ENCODE assay signal across 12 mouse cellular contexts in the genomic region with DNA sequence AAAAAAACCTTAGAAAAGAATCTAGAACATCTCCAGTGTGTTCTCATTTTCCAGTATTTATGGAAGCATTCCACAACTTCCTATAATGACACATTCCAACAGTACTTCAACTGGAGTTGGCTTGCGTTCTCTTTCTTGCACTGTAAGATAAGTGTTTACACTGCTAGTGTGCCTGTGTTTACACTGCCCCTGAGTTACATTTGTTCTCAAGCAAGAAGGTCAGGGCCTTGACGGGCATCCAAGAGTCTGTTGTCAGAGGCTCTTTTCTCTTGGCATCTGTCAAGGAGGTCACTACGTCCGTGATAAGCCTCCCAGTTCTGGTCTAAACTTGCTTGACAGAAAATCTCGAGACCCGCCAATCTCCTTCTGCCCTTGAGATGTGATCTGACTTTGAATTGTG.
DNase-seq lines count a peak whose midpoint lies in the region; ATAC-seq and TF ChIP-seq lines count a peak whose summit lies in the region.
"Had no signal": no experiment of that assay in that cellular context is flagged by ENCODE, and none has a peak within 500 bp of the region (broad histone marks: within the 10 kb centered on the region; RNA-seq: fewer than 3 reads in every experiment).

No protein-coding gene starts in this region.

- intact Hi-C loops in heart, adult 2 months (cut with DNase I): no loop called here
- intact Hi-C loops in heart, postnatal 10 days (cut with DNase I): no loop called here

- no peak for TF ChIP-seq EP300 in heart, adult 2 months (IDR thresholded peaks at IDR 0.05; ENCODE audit: insufficient read depth, low read depth, low read length)

- H3K4me1 ChIP-seq in heart, adult 2 months (ENCODE audit: control insufficient read depth, insufficient read depth, low read length): peaks cover 2% of the 10 kb centered on the region
- peaks cover 13% of the 10 kb centered on the region; the same call in 1 of the 2 replicates for H3K4me1 ChIP-seq in heart, embryonic 10.5 days
- H3K4me1 ChIP-seq in midbrain, embryonic 11.5 days (ENCODE audit: control insufficient read depth, insufficient read depth, low read length): peaks cover 10% of the 10 kb centered on the region; the same call in 1 of the 2 replicates
- H3K4me1 ChIP-seq: embryonic facial prominence, embryonic 15.5 days; megakaryocyte, embryonic 14.5 days had no signal

- no peaks in the 10 kb centered on the region for H3K79me2 ChIP-seq in heart, adult 2 months (replicated peaks; ENCODE audit: control insufficient read depth, insufficient read depth, low read length)

- H3K9ac ChIP-seq in heart, adult 2 months (ENCODE audit: low read depth, low read length): no peak overlapping the region
- H3K9ac ChIP-seq in midbrain, embryonic 11.5 days (ENCODE audit: low read length): no peak overlapping the region
- H3K9ac ChIP-seq: embryonic facial prominence, embryonic 15.5 days; neural tube, embryonic 13.5 days had no signal

- no peak overlapping the region for H3K4me3 ChIP-seq in heart, adult 2 months
- H3K4me3 ChIP-seq in heart, embryonic 10.5 days: no peak overlapping the region
- no peak overlapping the region for H3K4me3 ChIP-seq in midbrain, embryonic 11.5 days (ENCODE audit: low read depth, low read length)
- H3K4me3 ChIP-seq: embryonic facial prominence, embryonic 15.5 days; megakaryocyte, embryonic 14.5 days; neural tube, embryonic 13.5 days had no signal

- no peak for ATAC-seq in midbrain, embryonic 11.5 days (ENCODE audit: low FRiP score)
- ATAC-seq: hindbrain, postnatal 0 days had no signal

- peak; percentile 34 to 53 for DNase-seq in heart, adult 2 months
- no peak for DNase-seq in heart, embryonic 10.5 days (ENCODE audit: low spot score)
- peak; percentile 47 for DNase-seq in ZHBTc4 (ENCODE audit: low read depth, low spot score)
- peak; percentile 44 to 51 for DNase-seq in heart, postnatal 10 days
- DNase-seq in lung, postnatal 36 days: peak; percentile 89
- DNase-seq in spleen, adult 18-20 months: no peak
- DNase-seq in midbrain, embryonic 11.5 days (ENCODE audit: low spot score, missing footprints): no peak
- no peak for DNase-seq in right cerebral cortex, postnatal 14 days

- TF ChIP-seq CTCF in heart, adult 2 months (IDR thresholded peaks at IDR 0.05): no peak

- no peaks in the 10 kb centered on the region for H3K27me3 ChIP-seq in heart, adult 2 months (ENCODE audit: control insufficient read depth, insufficient read depth, low read length)
- no peaks in the 10 kb centered on the region for H3K27me3 ChIP-seq in heart, embryonic 10.5 days (ENCODE audit: insufficient read depth, poor library complexity, severe bottlenecking)
- H3K27me3 ChIP-seq in midbrain, embryonic 11.5 days (ENCODE audit: control insufficient read depth, insufficient read depth, low read length): no peaks in the 10 kb centered on the region; the same call in 1 of the 2 replicates
- H3K27me3 ChIP-seq: embryonic facial prominence, embryonic 15.5 days; megakaryocyte, embryonic 14.5 days; neural tube, embryonic 13.5 days had no signal

- H3K27ac ChIP-seq in heart, adult 2 months: peak overlapping the region; percentile 55
- no peak overlapping the region for H3K27ac ChIP-seq in heart, embryonic 10.5 days
- H3K27ac ChIP-seq in midbrain, embryonic 11.5 days (ENCODE audit: low read depth, low read length): no peak overlapping the region
- H3K27ac ChIP-seq: embryonic facial prominence, embryonic 15.5 days; hindbrain, postnatal 0 days; neural tube, embryonic 13.5 days had no signal

- TF ChIP-seq POLR2A in heart, adult 2 months (IDR thresholded peaks at IDR 0.05; ENCODE audit: insufficient read depth, low read depth, low read length): no peak

- H3K36me3 ChIP-seq in heart, adult 2 months (ENCODE audit: control insufficient read depth, insufficient read depth, low read length): no peaks in the 10 kb centered on the region
- H3K36me3 ChIP-seq in heart, embryonic 10.5 days: no peaks in the 10 kb centered on the region
- no peaks in the 10 kb centered on the region for H3K36me3 ChIP-seq in midbrain, embryonic 11.5 days (ENCODE audit: control insufficient read depth, insufficient read depth, low read length)
- H3K36me3 ChIP-seq: embryonic facial prominence, embryonic 15.5 days; neural tube, embryonic 13.5 days had no signal

- no peaks in the 10 kb centered on the region for H3K9me3 ChIP-seq in heart, embryonic 10.5 days
- H3K9me3 ChIP-seq in midbrain, embryonic 11.5 days (ENCODE audit: control insufficient read depth, low read length): no peaks in the 10 kb centered on the region
- H3K9me3 ChIP-seq: embryonic facial prominence, embryonic 15.5 days; neural tube, embryonic 13.5 days had no signal

- H3K4me2 ChIP-seq in midbrain, embryonic 11.5 days: no peak overlapping the region
- H3K4me2 ChIP-seq: embryonic facial prominence, embryonic 15.5 days; neural tube, embryonic 13.5 days had no signal

- WGBS in heart, adult 2 months: 12% methylated on average over 6 of the region's 6 CpGs
- 26% methylated on average over 6 of the region's 6 CpGs for WGBS in heart, embryonic 10.5 days
- 65% methylated on average over 6 of the region's 6 CpGs for WGBS in midbrain, embryonic 11.5 days

Comparison
In these comparisons a context has a peak if more than half of its experiments do, and no peak if none do; other contexts are left out.
1. DNase-seq: peak in heart, adult 2 months (2 of 2), ZHBTc4 (single experiment), heart, postnatal 10 days (2 of 2) and lung, postnatal 36 days (single experiment); none in heart, embryonic 10.5 days (single experiment), spleen, adult 18-20 months (0 of 2), midbrain, embryonic 11.5 days (single experiment) and right cerebral cortex, postnatal 14 days (single experiment).